Mouse (Mus musculus) megakaryocyte, embryonic 14.5 days (primary cell): ENCODE measurements around the gene Gng7.

Source experiments
- FLI1 ChIP-seq: IDR thresholded peaks from 2 replicates; pipeline ENCODE4 v1.6.1; 2012; ENCODE audit warnings: low read length, inconsistent platforms, mixed read lengths
- GATA1 ChIP-seq: IDR thresholded peaks from 3 replicates; pipeline ENCODE4 v1.6.1; 2012; ENCODE audit warnings: mixed read lengths, low read length, inconsistent platforms, borderline replicate concordance

DNA sequence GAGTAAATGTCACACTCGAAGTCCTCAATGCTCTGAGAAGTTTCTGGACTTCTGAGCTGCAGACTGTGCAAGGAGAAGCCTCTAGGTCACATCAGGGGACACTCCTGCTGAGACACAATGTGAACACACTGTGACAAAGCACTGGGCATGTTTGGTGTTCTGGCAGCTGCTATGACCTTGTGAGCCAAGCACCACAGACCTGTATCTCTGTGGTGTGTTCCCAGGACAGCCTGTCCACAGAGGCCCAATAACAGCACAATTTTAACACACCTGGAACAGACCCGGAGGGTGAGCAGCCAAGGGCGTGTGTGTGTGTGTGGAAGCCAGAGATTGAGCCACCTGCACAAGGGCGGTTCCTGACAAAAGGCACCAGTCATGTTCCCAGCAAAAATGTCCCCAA is 20.1 kb downstream of the Gng7 start:
- TF ChIP-seq GATA1 (no peak), FLI1 (no peak)
